Mouse (Mus musculus): Measurements from ENCODE around the gene Eif2d. TPM values are rescaled to one million over a fixed set of nuclear protein-coding genes. Genes with fewer than 3 reads are reported as not detected.

The Eif2d gene
- polyA plus RNA-seq, 1 experiment from 2014 or later, result 48.1 TPM

DNA sequence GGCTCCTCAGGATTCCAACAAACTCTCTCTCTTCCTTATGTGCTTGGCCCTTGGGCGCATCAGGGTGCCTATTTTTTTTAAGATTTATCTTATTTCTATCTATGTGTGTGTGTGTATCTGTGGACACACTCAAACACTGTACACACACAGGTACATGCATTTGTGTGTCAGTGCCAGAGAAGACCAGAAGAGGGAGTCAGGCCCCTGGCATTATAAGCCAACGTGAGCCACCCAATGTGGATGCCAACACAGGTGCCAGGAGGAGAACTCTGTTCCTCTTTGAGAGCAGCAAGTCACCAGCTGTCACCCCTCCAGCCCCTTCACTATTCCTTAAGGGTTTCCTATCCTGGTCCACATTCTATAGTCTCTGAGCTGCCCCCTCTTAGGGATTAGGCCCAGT is 34.0 kb upstream of the Eif2d start:
- 62% methylated on average over 2 of the region's 2 CpGs for WGBS
- Histone ChIP-seq H3K36me3 (ENCODE audit: control insufficient read depth, insufficient read depth) (no peaks in the 10 kb centered on the region), H3K9me3 (replicated peaks; ENCODE audit: control insufficient read depth, low read length) (no peaks in the 10 kb centered on the region), H3K9ac (ENCODE audit: low read length) (no peak overlapping the region), H3K4me1 (ENCODE audit: control insufficient read depth, insufficient read depth, low read length) (peaks cover 28% of the 10 kb centered on the region), H3K27ac (ENCODE audit: low read length) (peak overlapping the region; percentile 1; the same call in 1 of the 2 replicates), H3K4me3 (ENCODE audit: low read length) (no peak overlapping the region), H3K4me2 (ENCODE audit: low read depth, low read length) (no peak overlapping the region), H3K27me3 (ENCODE audit: control insufficient read depth, insufficient read depth, low read length) (no peaks in the 10 kb centered on the region)
- no peak for ATAC-seq (replicated peaks; ENCODE audit: extremely low read depth, insufficient read depth, low FRiP score)

DNA sequence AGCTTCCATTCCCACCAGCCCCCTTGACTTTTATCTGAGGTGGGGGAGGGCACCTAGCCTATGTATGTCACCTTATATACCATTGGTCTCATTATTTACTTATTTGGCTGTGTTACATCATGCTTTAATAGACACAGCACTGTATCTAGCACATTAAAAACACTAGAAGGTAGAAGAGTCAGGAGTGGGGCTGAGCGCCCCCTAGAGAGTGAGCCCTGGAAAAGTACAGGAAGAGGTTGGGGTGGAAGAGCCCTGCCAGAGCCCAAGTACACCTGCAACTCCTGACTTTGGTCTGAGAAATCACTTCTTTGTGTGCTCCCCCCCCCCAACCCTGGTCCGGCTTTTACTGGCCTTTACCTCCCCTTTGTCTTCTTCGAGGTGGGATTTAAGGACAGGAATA is 31.0 kb upstream of the Eif2d start:
- no peak overlapping the region for H3K4me2 ChIP-seq (ENCODE audit: low read depth, low read length)
- no peak overlapping the region for H3K9ac ChIP-seq (ENCODE audit: low read length)
- peaks cover 20% of the 10 kb centered on the region for H3K4me1 ChIP-seq (ENCODE audit: control insufficient read depth, insufficient read depth, low read length)
- no peak overlapping the region for H3K4me3 ChIP-seq (ENCODE audit: low read length)
- WGBS, result 44% methylated on average over 3 of the region's 3 CpGs
- ATAC-seq (replicated peaks; ENCODE audit: extremely low read depth, insufficient read depth, low FRiP score), result no peak
- no peaks in the 10 kb centered on the region for H3K9me3 ChIP-seq (replicated peaks; ENCODE audit: control insufficient read depth, low read length)
- H3K27me3 ChIP-seq (ENCODE audit: control insufficient read depth, insufficient read depth, low read length), result no peaks in the 10 kb centered on the region
- H3K36me3 ChIP-seq (ENCODE audit: control insufficient read depth, insufficient read depth), result no peaks in the 10 kb centered on the region
- H3K27ac ChIP-seq (ENCODE audit: low read length), result no peak overlapping the region

DNA sequence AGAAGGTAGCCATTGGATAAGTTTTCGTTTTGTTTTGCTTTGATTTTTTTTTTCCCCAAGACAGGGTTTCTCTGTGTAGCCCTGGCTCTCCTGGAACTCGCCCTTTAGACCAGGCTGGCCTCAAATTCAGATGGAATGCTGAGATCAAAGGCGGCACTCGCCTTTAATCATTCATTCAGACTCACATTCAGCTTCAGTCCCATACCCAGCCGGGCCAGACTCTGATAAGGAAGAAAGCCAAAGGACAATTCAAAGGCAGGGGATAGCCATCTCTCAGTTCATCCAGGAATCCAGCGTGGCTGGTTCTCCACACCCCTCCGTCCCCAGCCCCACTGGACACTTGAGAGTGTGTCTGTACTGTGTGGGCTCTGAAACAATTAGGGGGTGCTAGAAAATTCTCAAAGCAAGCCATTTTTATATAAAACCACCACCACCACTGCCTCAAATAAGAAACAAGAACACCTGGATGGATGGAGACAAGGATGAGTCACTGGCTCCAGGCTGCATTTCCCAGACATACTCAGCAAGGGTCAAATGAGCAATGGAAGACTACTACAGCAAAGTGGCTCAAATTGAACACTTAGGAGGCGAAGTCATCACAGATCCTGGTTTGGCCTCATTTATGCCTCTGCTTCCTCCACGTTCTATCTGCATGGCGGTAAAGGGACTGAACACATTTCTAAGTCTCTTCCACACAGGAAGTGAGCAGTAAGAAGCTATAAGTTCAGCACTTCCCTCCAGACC is 29.3 kb upstream of the Eif2d start:
- Histone ChIP-seq H3K9me3 (replicated peaks; ENCODE audit: control insufficient read depth, low read length) (no peaks in the 10 kb centered on the region), H3K27me3 (ENCODE audit: control insufficient read depth, insufficient read depth, low read length) (no peaks in the 10 kb centered on the region), H3K4me3 (ENCODE audit: low read length) (no peak overlapping the region), H3K4me2 (ENCODE audit: low read depth, low read length) (no peak overlapping the region), H3K36me3 (ENCODE audit: control insufficient read depth, insufficient read depth) (no peaks in the 10 kb centered on the region), H3K27ac (ENCODE audit: low read length) (no peak overlapping the region), H3K9ac (ENCODE audit: low read length) (no peak overlapping the region), H3K4me1 (ENCODE audit: control insufficient read depth, insufficient read depth, low read length) (peaks cover 9% of the 10 kb centered on the region)
- 53% methylated on average over 10 of the region's 10 CpGs for WGBS
- no peak for ATAC-seq (replicated peaks; ENCODE audit: extremely low read depth, insufficient read depth, low FRiP score)

DNA sequence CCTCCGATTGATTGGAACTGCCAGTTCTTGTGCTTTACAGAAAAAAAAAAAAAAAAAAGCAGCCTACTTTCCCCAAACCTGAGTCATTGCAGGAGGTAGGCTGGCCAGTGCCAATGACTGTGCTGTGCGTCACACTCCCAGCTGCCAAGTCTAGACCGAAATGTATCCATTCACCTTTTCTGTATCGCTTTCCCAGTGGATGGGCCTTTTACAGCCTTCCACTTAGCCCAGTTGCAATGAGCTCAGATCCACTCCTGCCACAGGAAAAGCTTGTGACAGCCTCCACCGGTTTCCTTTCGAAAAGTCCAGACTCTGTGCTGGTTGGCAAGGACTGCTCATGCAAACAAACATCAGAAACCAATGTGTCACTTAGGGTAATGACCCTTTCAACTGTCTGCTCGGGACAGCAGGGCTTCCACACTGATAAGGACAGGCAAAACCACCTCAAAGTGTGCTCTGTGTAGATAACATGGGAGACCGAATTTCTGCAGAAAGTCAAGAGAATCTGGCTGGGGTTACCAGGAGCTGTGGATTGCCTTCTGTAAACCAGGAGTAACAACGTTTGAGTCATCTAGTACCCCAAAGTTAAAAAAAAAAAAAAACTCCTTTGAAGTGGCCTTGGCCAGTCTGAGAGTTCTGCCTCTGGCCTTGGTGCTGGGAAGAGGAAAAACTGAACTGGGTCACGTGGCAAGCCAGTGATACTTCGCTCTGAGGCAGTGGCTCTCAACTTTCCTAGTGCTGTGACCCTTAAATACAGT is 26.8 kb upstream of the Eif2d start:
- H3K4me1 ChIP-seq (ENCODE audit: control insufficient read depth, insufficient read depth, low read length), result peaks cover 4% of the 10 kb centered on the region
- H3K36me3 ChIP-seq (ENCODE audit: control insufficient read depth, insufficient read depth), result peaks cover 12% of the 10 kb centered on the region; the same call in 1 of the 2 replicates
- H3K27me3 ChIP-seq (ENCODE audit: control insufficient read depth, insufficient read depth, low read length), result no peaks in the 10 kb centered on the region
- no peak overlapping the region for H3K9ac ChIP-seq (ENCODE audit: low read length)
- 38% methylated on average over 11 of the region's 11 CpGs for WGBS
- H3K27ac ChIP-seq (ENCODE audit: low read length), result no peak overlapping the region
- no peak overlapping the region for H3K4me3 ChIP-seq (ENCODE audit: low read length)
- no peak overlapping the region for H3K4me2 ChIP-seq (ENCODE audit: low read depth, low read length)
- no peak for ATAC-seq (replicated peaks; ENCODE audit: extremely low read depth, insufficient read depth, low FRiP score)
- H3K9me3 ChIP-seq (replicated peaks; ENCODE audit: control insufficient read depth, low read length), result no peaks in the 10 kb centered on the region

DNA sequence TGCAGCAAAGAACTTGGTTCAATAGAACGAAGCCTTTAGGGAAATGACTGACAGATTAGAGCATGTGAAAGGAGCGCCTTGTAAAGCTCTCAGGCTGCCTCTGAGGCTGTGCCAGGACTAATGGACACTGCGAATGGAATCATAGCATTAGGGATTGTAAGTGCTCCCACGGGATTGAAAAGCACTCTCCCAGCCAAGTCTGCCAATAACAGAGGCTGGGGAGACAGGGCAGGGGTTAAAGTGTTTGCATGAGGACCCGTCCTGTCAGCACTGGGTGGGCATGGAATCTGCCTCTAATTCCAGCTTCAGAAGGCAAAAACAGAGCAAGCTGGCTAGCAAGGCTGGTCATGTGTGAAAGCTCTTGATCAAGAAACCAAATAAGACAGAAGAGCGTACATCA is 18.8 kb upstream of the Eif2d start:
- peaks cover 15% of the 10 kb centered on the region for H3K4me1 ChIP-seq (ENCODE audit: control insufficient read depth, insufficient read depth, low read length)
- no peak overlapping the region for H3K4me3 ChIP-seq (ENCODE audit: low read length)
- ATAC-seq (replicated peaks; ENCODE audit: extremely low read depth, insufficient read depth, low FRiP score), result no peak
- peaks cover 7% of the 10 kb centered on the region; the same call in 1 of the 2 replicates for H3K36me3 ChIP-seq (ENCODE audit: control insufficient read depth, insufficient read depth)
- H3K27me3 ChIP-seq (ENCODE audit: control insufficient read depth, insufficient read depth, low read length), result no peaks in the 10 kb centered on the region
- H3K9me3 ChIP-seq (replicated peaks; ENCODE audit: control insufficient read depth, low read length), result no peaks in the 10 kb centered on the region
- WGBS, result 57% methylated on average over 6 of the region's 6 CpGs
- no peak overlapping the region for H3K9ac ChIP-seq (ENCODE audit: low read length)
- H3K27ac ChIP-seq (ENCODE audit: low read length), result no peak overlapping the region
- no peak overlapping the region for H3K4me2 ChIP-seq (ENCODE audit: low read depth, low read length)

DNA sequence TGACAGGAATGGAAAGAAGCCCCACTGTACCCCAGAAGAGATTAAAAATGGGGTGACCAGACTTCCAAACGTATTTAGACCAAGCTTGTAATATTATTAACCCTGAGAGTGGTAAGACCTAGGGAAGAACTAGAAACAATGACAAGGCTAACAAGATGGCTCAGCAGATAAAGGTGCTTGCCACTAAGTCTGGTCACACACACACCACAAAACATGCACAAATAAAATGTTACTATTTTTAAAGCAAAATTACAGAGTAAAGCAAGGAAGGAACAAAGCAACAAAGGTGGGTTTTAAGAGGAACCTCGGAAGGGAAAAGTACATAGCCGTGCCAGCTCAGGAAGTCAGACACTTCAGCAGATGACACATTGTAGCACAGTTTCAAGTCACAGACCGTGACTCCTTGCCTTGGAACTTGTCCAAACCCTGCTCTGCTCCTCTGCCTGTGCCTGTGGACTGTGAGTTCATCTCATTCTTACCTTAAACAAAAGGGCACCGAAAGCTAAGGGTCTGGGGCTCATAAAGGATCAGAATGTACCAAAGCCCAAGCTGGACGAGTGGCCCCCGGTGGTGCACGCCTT is 17.9 kb upstream of the Eif2d start:
- Histone ChIP-seq H3K4me3 (ENCODE audit: low read length) (no peak overlapping the region), H3K9ac (ENCODE audit: low read length) (peak overlapping the region; percentile 26; the same call in 1 of the 2 replicates), H3K9me3 (replicated peaks; ENCODE audit: control insufficient read depth, low read length) (no peaks in the 10 kb centered on the region), H3K27me3 (ENCODE audit: control insufficient read depth, insufficient read depth, low read length) (no peaks in the 10 kb centered on the region), H3K4me1 (ENCODE audit: control insufficient read depth, insufficient read depth, low read length) (peaks cover 15% of the 10 kb centered on the region), H3K36me3 (ENCODE audit: control insufficient read depth, insufficient read depth) (no peaks in the 10 kb centered on the region), H3K27ac (ENCODE audit: low read length) (peak overlapping the region; percentile 49; the same call in 1 of the 2 replicates), H3K4me2 (ENCODE audit: low read depth, low read length) (0 out of 2 replicates have a peak overlapping the region, but pooled peaks have one; percentile 24)
- no peak for ATAC-seq (replicated peaks; ENCODE audit: extremely low read depth, insufficient read depth, low FRiP score)
- WGBS, result 38% methylated on average over 8 of the region's 8 CpGs

DNA sequence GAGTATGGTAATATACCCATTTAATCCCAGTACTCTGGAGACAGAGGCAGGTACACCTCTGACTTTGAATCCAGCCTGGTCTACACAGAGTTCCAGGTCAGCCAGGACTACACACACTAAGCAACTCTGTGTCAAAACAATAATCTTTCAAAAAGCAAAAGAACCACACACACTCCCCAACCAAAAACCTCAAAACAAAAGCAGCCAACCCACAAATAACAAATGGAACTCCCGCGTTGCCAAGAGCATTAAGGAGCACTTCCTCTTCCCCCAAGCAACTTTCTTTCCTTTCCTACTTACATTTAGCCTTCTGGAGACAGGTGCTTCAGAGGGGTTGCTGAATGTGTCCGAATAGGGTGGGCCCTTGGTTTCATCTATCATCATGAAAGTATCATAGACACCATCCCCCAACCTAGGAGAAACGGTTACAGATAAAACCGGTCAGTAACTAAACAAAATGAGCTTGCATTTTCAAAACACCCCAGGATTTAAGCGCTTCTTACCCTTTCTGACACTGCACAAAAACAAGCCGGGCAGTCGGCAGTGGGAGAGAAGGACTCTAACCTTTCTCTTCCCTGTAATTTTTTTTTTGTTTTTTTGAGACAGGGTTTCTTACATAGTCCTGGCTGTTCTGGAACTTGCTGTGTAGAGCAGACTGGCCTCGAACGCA is 16.9 kb upstream of the Eif2d start:
- ATAC-seq (replicated peaks; ENCODE audit: extremely low read depth, insufficient read depth, low FRiP score), result no peak
- Histone ChIP-seq H3K4me1 (ENCODE audit: control insufficient read depth, insufficient read depth, low read length) (peaks cover 15% of the 10 kb centered on the region), H3K4me3 (ENCODE audit: low read length) (no peak overlapping the region), H3K27me3 (ENCODE audit: control insufficient read depth, insufficient read depth, low read length) (no peaks in the 10 kb centered on the region), H3K9ac (ENCODE audit: low read length) (no peak overlapping the region), H3K27ac (ENCODE audit: low read length) (no peak overlapping the region), H3K9me3 (replicated peaks; ENCODE audit: control insufficient read depth, low read length) (no peaks in the 10 kb centered on the region), H3K36me3 (ENCODE audit: control insufficient read depth, insufficient read depth) (no peaks in the 10 kb centered on the region), H3K4me2 (ENCODE audit: low read depth, low read length) (no peak overlapping the region)
- 73% methylated on average over 10 of the region's 10 CpGs for WGBS

DNA sequence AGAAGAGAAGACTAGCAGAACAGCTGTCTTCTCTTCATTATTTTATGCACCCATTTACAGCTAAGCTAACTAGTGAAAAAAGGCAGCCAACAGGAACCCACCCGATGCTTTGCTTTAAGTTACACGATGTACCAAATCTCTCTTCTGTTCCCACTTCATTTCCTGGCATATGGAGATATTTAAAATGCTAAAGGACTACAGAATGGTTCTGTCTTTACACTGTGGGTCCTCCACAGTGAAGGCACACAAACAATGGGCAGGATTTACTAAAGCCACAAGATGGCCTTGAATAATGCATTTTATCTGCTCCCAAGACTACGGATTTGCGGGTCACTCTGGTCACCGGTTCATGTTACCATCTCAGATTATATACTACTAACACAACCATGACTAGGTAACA is 15.9 kb upstream of the Eif2d start:
- H3K27me3 ChIP-seq (ENCODE audit: control insufficient read depth, insufficient read depth, low read length), result no peaks in the 10 kb centered on the region
- no peak overlapping the region; the same call in 1 of the 2 replicates for H3K4me2 ChIP-seq (ENCODE audit: low read depth, low read length)
- H3K4me1 ChIP-seq (ENCODE audit: control insufficient read depth, insufficient read depth, low read length), result peaks cover 15% of the 10 kb centered on the region
- H3K36me3 ChIP-seq (ENCODE audit: control insufficient read depth, insufficient read depth), result no peaks in the 10 kb centered on the region
- ATAC-seq (replicated peaks; ENCODE audit: extremely low read depth, insufficient read depth, low FRiP score), result no peak
- H3K9ac ChIP-seq (ENCODE audit: low read length), result no peak overlapping the region; the same call in 1 of the 2 replicates
- no peaks in the 10 kb centered on the region for H3K9me3 ChIP-seq (replicated peaks; ENCODE audit: control insufficient read depth, low read length)
- no peak overlapping the region for H3K4me3 ChIP-seq (ENCODE audit: low read length)
- no peak overlapping the region for H3K27ac ChIP-seq (ENCODE audit: low read length)
- WGBS, result 34% methylated on average over 5 of the region's 5 CpGs

All from heart, embryonic 16.5 days (tissue).